Comparison of ENCODE assay signal across 12 mouse cellular contexts in genomic region chr11:14769448-14770357, GRCm38 (mm10).
DNase-seq lines count a peak whose midpoint lies in the region; TF ChIP-seq lines count a peak whose summit lies in the region.
"Had no signal": no experiment of that assay in that cellular context is flagged by ENCODE, and none has a peak within 500 bp of the region (broad histone marks: within the 10 kb centered on the region; RNA-seq: fewer than 3 reads in every experiment).

No protein-coding gene starts in this region.

- no peak for TF ChIP-seq CTCF in brain, embryonic 14.5 days (IDR thresholded peaks at IDR 0.05; ENCODE audit: borderline replicate concordance, extremely low read depth, insufficient read depth, insufficient read length)

- no peak for TF ChIP-seq POLR2A in brain, embryonic 14.5 days (IDR thresholded peaks at IDR 0.05; ENCODE audit: borderline replicate concordance, extremely low read depth, insufficient read depth, insufficient read length, poor library complexity, severe bottlenecking)

- peak; percentile 6 for DNase-seq in gastrocnemius, postnatal 10 days
- DNase-seq in gastrocnemius, postnatal 25 days: no peak
- DNase-seq in layer of hippocampus, postnatal 10 days (ENCODE audit: low spot score in 2 of 2): peak; percentile 18 to 32
- DNase-seq in layer of hippocampus, adult 9-11 months: no peak
- peak; percentile 8 for DNase-seq in brain, adult 2 months (ENCODE audit: low read depth, low spot score)
- DNase-seq in brain, embryonic 14.5 days (ENCODE audit: low read depth): peak; percentile 50
- DNase-seq in frontal cortex, postnatal 25 days (ENCODE audit: low spot score in 2 of 2): no peak
- DNase-seq: cerebellum, adult 2 months; heart, adult 18-20 months; kidney, adult 11 months; kidney, postnatal 25 days; thymus, postnatal 14 days had no signal

Comparison
In these comparisons a context has a peak if more than half of its experiments do, and no peak if none do; other contexts are left out.
1. DNase-seq: peak in gastrocnemius, postnatal 10 days (single experiment), layer of hippocampus, postnatal 10 days (2 of 2), brain, adult 2 months (single experiment) and brain, embryonic 14.5 days (single experiment); none in gastrocnemius, postnatal 25 days (single experiment), layer of hippocampus, adult 9-11 months (single experiment) and frontal cortex, postnatal 25 days (0 of 2).